Mouse (Mus musculus): ENCODE data around the gene Leng8. TPM values are rescaled to one million over a fixed set of nuclear protein-coding genes. Genes with fewer than 3 reads are reported as not detected.
A peak's percentile ranks its signal among the peaks of the same experiment; 100 is the strongest.

Gene Leng8
- total RNA-seq, 2 experiments from 2014 or later: 144 to 153 TPM

DNA sequence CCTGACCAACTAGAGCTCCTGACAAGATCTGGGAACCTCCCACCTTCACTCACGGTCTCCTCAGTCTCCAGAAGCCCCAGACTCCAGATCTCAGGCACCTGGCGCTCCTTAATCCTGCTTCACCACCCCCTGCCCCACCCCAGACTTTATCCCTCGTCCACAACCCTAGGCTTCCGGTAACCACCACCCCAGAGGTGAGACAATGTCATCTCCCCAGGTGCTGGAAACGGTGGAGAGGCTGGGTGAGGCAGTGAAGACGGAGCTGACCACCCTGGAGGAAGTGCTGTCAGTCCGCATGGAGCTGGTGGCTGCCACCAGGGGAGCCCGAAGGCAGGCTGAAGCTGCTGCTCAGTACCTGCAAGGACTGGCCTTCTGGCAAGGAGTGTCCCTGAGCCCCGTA lies 11.5 kb upstream of the Leng8 start:
- no peak for ATAC-seq (replicated peaks; ENCODE audit: low FRiP score, poor library complexity, severe bottlenecking)

DNA sequence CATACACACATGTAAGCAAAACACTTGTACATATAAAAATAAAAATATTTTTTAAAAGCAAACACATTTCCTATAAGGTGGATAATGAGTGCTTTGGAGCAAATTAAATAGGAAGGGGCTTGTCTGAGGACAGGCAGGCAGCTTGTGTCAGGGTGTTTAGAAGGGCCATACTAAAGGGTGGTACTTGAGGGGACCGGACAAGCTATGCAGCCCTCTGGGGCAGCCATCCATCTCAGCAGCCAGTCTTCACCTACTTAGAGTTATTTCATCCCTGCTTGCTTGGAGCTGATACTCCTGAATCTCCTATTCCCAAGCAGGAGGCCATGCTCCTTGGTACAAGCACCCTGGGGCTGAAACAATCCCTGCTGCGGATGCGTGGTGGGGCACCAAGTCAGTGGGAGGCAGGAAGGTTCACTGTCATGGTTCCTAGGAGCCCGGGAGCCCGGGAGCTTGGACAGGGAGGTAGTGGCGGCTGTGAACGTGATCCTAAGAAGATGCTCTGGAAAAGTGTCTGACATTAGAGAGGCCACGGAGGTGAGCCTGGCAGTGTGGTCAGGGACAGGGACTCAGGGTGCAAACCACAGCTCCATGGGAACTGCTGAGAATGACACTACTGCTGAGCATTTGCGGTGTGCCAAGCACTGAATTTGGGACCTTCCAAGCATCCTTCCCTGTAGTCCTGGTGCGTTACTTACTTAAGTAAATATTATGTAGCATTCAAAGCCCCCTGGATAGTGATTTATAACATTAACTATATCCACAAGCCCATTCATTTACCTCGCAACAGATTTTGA lies 9.7 kb upstream of the Leng8 start:
- ATAC-seq (replicated peaks; ENCODE audit: low FRiP score, poor library complexity, severe bottlenecking): no peak

DNA sequence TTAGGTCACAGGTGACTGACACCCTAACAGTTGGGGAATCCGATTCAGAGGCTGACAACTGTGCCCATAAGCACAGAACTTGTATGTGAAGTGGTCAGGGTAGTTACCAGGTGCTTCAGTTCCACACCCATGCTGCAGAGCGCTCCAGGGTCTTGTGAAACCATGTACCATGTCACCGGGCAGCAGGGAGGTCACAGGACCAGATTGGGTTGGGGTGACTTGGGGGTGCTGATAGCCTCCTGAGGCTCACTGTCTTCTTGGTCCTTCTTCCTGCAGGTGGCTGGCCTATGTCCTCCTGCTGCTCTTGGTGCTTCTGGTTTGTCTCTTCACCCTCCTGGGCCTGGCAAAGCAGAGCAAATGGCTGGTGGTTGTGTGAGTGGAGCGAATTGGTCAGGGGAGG lies 8.9 kb upstream of the Leng8 start:
- no peak for ATAC-seq (replicated peaks; ENCODE audit: low FRiP score, poor library complexity, severe bottlenecking)

DNA sequence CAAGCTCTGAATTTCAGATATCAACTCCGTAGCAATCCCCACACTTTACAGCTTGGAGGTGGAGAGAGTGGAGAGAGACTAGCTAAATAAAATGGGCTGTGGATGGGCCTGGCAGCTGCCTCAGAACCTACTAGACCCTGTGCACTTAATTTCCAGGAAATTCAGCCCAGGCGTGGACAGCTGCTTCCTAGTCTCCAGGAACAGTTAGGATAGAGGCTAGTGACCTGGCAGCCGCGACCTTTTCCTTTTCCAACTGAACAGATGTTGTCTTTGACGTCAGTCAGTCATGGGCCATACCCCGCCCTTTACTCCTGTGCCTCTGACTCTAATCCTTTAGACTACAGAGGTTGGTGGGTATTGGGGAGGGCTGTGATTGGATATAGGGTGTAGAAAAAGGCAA lies 8.0 kb upstream of the Leng8 start:
- ATAC-seq (replicated peaks; ENCODE audit: low FRiP score, poor library complexity, severe bottlenecking): no peak

DNA sequence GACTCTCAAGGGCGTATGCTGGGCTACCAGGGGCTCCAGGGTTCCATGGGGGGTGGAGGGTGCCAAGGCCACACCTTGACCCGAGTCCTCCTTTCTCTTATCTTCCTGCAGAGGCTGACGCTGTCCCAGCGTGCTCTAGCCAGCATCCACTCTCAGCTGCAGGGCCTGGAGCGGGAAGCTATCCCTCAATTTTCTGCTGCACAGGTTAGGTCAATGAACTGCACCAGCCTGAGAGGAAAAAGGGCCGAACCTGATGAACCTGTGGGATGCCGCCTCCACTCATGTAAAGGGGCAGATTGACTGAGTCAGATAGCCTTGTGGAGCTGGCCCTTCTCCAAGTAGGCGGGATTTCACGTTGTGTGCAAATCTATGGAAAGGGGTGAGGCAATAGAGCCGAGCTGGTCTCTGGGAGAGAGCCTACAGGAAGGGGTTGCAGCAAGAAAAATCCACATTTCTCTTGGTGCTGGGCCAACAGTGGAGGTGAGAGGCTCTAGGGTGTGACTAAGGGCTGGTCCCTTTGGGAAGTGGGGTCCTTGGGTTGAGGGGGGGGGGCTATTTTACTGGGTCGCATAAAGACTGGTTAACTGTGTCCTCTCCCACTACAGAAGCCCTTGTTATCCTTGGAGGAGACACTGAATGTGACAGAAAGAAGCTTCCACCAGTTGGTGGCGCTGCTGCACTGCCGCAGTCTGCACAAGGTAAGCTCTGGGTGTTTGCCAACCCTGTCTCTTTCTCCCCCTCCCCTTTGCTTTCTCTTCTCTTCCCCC lies 6.0 kb upstream of the Leng8 start:
- ATAC-seq (replicated peaks; ENCODE audit: low FRiP score, poor library complexity, severe bottlenecking): peak; percentile 74; the same call in 1 of the 2 replicates

DNA sequence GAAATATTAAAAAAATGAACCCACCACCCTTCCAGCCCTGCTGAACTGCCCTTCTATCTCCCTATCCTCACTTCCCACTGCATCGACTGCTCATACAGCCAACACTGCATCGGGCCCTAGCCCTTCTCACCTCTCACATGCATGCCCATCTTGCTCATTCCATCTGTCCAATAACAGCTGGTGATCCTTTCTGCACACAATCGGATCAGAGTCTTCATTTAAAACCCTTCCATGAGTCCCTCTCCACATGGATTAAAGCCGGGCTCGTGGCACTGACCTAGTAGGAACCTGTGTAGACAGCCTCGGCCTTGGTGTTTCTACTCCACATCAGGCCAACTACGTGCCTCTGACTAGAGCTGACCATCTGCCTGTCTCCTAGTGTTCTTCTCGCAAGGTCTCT lies 4.9 kb upstream of the Leng8 start:
- ATAC-seq (replicated peaks; ENCODE audit: low FRiP score, poor library complexity, severe bottlenecking): no peak

DNA sequence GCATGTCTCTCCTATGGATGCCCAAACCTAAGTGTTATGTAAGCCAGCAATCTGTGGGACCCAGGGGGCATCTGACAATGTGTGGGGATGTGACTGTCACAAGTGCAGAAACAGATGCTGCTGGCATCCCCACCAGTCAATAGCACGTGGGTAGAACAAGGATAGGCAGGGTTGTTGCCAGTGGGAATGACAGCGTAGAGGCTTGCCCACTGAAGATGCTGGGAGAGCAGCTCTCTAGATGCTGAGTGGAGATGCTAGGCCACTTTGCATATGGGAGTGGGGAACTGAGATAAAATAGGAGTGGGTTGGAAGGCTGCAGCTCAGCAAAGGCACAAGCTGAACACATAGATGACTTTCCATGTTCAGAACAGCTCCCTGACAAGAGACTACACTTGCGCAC lies 4.3 kb upstream of the Leng8 start:
- no peak for ATAC-seq (replicated peaks; ENCODE audit: low FRiP score, poor library complexity, severe bottlenecking)

DNA sequence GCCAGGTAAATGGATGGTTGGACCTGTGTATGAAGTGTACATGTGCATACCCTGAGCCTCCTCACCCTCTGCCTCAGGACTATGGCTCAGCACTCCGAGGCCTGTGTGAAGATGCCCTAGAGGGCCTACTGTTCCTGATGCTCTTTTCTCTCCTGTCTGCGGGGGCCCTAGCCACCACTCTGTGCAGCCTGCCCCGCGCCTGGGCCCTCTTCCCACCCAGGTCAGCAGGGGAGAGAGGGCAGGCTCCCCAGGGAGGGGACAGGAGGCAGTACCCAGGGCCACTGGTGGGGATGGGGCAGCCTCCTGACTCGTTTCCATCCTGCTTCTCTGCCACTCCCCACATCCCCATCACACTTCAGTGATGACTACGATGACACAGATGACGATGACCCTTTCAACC lies 3.8 kb upstream of the Leng8 start:
- no peak for ATAC-seq (replicated peaks; ENCODE audit: low FRiP score, poor library complexity, severe bottlenecking)

DNA sequence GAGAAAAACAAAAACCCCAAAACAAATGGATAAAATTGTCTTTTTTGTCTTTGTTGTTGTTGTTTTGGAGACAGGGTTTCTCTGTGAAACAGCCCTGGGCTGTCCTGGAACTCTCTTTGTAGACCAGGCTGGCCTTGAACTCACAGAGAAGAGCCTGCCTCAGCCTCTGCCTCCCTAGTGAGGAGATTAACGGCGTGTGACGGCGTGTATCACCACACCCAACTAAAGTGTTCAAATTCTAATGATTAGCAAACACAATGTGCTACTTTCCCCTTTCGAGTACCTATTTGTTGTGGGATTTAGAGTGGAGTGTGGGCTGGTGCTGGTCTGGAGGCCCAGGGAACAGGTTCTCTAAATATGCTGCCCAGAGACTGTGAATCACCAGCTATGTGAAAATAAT lies 1.9 kb upstream of the Leng8 start:
- ATAC-seq (replicated peaks; ENCODE audit: low FRiP score, poor library complexity, severe bottlenecking): no peak

DNA sequence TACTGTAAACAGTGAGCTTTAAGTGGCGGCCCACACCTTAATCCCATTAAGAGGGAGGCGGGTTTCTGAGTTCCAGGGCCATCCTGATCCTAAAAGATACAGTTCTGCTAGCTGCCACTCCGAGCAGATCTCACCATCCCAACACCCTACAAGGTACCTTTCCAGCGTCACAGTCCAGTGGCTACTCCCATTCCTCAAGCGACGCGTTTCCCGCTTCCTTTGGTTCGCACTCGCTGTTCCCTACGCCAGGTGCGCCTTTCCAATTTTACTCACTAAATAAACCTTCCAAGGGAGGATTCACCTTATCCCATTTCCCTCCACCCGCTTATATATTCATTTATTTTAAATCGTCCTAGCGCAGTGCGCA lies 452 bp upstream of the Leng8 start:
- ATAC-seq (replicated peaks; ENCODE audit: low FRiP score, poor library complexity, severe bottlenecking): peak; percentile 45

DNA sequence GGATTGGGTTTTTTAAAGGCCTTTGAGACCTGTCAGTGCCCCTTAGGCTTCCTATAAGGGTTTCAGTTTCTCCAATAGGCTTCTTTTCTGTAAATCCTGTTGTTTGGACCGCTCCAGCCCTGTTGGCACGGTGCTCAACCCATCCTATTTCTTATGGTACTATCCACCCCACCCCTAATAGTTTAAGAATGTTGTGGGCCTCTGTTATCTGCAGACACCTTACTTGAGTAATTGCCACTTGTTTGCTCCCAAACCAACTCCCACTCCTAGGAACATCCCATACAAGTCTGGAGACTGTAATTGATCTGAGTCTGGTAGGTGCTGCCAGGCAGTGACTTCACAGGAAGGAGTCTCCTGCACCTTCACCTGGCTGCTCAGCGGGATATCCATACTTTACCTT lies 907 bp downstream of the Leng8 start:
- ATAC-seq (replicated peaks; ENCODE audit: low FRiP score, poor library complexity, severe bottlenecking): no peak

DNA sequence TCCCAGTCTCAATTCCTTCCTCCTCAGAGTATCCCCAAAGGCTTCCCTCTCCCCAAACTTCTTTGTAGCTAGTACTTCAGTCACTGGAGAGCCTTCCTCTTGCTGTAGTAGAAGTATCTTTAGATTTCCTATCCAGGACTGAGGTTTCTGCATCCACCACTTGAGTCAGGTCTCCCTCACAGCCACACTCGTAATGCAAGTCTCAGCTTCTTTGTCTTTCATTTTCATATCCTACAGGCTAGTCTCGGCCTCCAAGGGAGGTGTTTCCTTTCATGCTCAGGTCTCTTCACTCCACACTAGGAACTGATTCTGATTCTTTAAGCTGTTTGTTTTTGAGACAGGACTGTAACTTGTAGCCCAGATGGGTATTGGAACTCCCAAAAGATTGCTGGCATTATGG lies 1.3 kb downstream of the Leng8 start:
- no peak for ATAC-seq (replicated peaks; ENCODE audit: low FRiP score, poor library complexity, severe bottlenecking)

DNA sequence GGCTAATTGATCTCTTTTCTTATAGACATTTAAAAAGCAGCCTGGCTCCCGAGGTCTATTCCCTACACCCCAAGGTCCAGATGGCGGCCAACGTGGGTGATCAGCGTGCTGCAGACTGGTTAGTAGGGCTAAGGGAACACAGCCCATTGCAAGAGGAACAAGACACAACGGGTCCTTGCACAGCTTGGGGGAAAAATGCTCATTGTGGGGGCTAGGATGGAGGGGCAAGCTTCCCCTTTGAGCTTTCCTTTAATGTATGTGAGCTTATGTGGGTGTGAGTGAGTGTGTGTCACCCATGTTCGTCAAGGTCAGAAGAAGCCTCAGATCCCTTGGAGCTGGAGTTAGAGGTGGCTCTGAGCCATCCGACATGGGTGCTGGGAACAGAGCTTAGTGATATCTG lies 1.8 kb downstream of the Leng8 start:
- no peak for ATAC-seq (replicated peaks; ENCODE audit: low FRiP score, poor library complexity, severe bottlenecking)

DNA sequence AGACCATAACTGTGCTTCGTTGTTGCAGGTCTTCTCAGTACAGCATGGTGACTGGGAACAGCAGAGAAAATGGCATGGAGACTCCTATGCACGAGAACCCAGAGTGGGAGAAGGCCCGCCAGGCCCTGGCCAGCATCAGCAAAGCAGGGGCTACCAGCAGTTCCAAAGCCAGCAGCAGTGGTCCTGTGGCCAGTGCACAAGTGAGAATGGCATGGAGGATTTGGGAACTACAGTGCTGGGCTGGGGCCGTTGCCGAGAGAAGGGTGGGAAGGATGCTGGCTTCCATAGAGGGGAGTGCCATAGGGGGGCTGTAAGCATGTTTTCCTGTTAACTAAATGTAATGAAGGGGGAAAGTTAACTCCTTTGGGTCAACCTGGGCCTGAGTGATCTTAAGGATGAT lies 2.6 kb downstream of the Leng8 start:
- ATAC-seq (replicated peaks; ENCODE audit: low FRiP score, poor library complexity, severe bottlenecking): no peak

DNA sequence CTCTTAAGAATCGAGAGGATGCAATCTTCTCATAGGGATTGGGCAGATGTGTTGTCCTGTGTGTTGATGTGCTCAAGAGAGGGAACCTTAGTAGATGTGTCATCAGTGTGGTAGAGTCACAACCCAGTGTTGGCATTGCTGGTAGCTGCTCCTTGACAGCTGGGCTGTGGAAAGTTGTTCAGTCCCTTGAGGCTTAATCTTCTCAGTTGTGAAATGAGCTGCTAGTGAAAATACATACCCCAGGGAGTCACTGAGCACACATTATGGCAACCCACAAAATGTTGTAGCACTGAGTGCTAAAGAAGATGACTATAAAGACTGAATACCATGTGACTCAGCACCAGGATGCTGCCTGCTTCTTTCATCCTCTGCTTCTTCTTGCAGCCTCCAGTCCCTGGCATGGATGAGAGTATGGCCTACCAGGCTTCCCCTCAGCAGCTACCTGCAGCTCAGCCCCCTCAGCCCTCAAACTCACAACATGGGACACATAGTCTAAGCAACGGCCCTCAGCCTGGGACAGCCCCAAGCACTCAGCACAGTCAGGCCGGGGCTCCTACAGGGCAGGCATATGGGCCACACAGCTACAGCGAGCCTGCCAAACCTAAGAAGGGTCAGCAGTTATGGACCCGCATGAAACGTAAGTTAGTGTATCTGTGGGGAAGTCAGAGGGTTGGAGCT lies 4.9 kb downstream of the Leng8 start:
- ATAC-seq (replicated peaks; ENCODE audit: low FRiP score, poor library complexity, severe bottlenecking): no peak

DNA sequence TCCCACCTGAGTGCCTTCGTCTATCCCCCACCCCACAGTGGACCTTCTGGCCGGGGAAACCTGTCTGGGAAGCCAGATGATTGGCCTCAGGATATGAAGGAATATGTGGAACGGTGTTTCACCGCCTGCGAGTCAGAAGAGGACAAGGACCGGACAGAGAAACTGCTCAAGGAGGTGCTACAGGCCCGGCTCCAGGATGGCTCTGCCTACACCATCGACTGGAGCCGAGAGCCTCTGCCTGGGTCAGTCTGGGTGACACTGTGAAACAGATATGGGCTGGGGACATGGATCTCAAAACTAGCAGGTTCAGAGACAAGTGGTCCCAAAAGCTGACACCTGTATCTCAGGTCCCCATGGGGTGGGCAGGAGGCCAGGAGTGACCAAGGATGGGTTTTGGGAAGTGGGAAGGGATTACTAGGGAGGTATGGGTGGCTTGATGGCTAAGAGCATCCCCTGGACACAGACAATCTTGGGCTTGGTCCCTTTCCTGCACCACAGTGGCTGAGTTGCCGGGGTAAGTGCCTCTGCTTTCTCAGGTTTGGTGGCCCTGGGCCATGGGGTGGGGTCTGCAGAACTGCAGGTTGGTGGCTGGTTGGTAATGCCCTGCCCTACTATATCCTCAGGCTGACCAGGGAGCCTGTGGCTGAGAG lies 6.1 kb downstream of the Leng8 start:
- ATAC-seq (replicated peaks; ENCODE audit: low FRiP score, poor library complexity, severe bottlenecking): no peak

DNA sequence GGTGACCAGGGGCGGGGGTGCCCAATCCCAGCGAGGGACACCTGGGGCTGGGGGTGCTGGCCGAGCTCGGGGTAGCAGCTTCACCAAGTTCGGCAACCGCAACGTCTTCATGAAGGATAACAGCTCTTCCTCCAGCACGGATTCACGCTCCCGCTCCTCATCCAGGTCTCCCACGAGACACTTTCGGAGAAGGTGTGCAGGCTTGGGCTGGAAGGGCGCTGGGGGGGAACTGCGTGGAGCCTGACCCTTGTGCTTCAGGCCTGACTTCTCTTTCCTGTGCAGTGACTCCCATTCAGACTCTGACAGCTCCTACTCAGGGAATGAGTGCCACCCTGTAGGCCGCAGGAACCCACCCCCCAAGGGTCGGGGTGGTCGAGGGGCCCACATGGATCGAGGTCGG lies 6.7 kb downstream of the Leng8 start:
- no peak for ATAC-seq (replicated peaks; ENCODE audit: low FRiP score, poor library complexity, severe bottlenecking)

DNA sequence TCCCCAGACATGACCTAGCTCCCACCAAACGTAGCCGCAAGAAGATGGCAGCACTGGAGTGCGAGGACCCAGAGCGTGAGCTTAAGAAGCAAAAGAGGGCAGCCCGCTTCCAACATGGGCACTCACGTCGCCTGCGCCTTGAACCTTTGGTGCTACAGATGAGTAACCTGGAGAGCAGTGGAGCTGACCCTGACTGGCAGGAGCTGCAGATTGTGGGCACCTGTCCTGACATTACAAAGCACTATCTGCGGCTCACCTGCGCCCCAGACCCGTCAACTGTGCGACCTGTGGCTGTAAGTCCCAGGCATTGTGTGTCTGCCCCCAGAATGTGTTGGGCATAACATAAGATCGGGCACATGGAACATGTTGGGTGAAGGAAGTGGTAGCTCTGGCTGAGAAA lies 7.2 kb downstream of the Leng8 start:
- ATAC-seq (replicated peaks; ENCODE audit: low FRiP score, poor library complexity, severe bottlenecking): no peak

DNA sequence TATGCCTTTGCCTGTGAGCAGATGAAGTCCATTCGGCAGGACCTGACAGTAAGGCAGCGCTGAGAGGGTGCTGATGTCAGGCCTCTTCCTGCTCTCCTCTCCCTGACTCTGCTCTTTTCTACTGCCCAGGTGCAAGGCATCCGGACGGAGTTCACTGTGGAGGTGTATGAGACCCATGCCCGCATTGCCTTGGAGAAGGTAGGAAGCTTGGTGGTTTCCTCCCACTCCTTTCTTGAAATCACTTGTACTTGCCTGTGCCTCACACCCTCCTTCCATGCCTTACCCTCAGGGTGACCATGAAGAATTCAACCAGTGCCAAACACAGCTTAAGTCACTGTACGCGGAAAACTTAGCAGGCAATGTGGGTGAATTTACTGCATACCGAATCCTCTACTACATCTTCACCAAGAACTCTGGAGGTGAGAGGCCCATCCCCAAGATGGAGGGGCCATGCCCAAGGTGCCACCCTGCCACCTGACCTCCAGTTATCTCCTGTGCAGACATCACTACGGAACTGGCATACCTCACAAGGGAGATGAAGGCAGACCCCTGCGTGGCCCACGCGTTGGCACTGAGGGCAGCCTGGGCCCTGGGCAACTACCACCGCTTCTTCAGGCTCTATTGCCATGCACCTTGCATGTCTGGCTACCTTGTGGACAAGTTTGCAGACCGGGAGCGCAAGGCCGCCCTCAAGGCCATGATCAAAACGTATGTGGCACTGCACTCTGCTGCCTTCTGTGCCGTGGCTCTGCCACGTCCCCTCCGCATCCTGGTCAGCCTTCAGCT lies 8.1 kb downstream of the Leng8 start:
- no peak for ATAC-seq (replicated peaks; ENCODE audit: low FRiP score, poor library complexity, severe bottlenecking)
